24 mouse cellular contexts compared by ENCODE assay signal in the genomic region with DNA sequence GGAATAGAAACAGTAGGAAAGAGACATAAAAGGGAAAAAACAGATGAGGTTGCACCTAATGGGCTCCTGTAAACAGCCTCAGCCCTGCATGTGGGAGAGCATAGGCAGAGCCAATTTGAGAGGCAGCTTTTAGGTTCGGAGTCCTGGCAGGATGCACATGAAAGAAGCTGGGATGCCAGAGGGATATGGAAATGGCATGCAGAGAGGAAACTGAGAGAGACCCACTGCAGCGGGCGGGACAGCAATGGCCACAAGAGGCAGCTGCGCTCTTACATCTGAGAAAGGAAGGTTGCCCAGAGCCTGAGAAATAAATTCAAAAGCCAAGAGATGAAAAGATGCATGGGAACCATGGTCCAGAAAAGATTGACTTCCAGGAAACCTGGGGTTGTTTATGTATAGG.
A peak's percentile ranks its signal among the peaks of the same experiment; 100 is the strongest.
DNase-seq lines count a peak whose midpoint lies in the region; ATAC-seq and TF ChIP-seq lines count a peak whose summit lies in the region.
"Had no signal": no experiment of that assay in that cellular context is flagged by ENCODE, and none has a peak within 500 bp of the region (broad histone marks: within the 10 kb centered on the region; RNA-seq: fewer than 3 reads in every experiment).

No protein-coding gene starts in this region.

- H3K9me3 ChIP-seq in kidney, postnatal 0 days (replicated peaks; ENCODE audit: low read length), result no peaks in the 10 kb centered on the region
- H3K9me3 ChIP-seq: embryonic facial prominence, embryonic 15.5 days; forebrain, embryonic 12.5 days; heart, embryonic 15.5 days; lung, embryonic 15.5 days; neural tube, embryonic 13.5 days had no signal

- TF ChIP-seq POLR2A in brain, embryonic 14.5 days (IDR thresholded peaks at IDR 0.05; ENCODE audit: borderline replicate concordance, extremely low read depth, insufficient read depth, insufficient read length, poor library complexity, severe bottlenecking), result no peak

- no peak overlapping the region for H3K4me3 ChIP-seq in kidney, postnatal 0 days (replicated peaks; ENCODE audit: low read depth, low read length)
- H3K4me3 ChIP-seq: embryonic facial prominence, embryonic 15.5 days; forebrain, embryonic 12.5 days; heart, embryonic 15.5 days; left cerebral cortex, adult 2 months; liver, embryonic 13.5 days; lung, embryonic 15.5 days; neural tube, embryonic 13.5 days had no signal

- H3K9ac ChIP-seq in kidney, postnatal 0 days (ENCODE audit: low read depth, low read length), result no peak overlapping the region
- H3K9ac ChIP-seq: embryonic facial prominence, embryonic 15.5 days; forebrain, embryonic 12.5 days; heart, embryonic 15.5 days; liver, embryonic 13.5 days; lung, embryonic 15.5 days; neural tube, embryonic 13.5 days had no signal

- H3K4me1 ChIP-seq in kidney, postnatal 0 days (replicated peaks; ENCODE audit: insufficient read depth, low read length), result no peaks in the 10 kb centered on the region
- H3K4me1 ChIP-seq: embryonic facial prominence, embryonic 15.5 days; forebrain, embryonic 12.5 days; heart, embryonic 15.5 days; liver, embryonic 13.5 days; lung, embryonic 15.5 days; neural tube, embryonic 13.5 days had no signal

- peak; percentile 19; the same call in 1 of the 2 replicates for TF ChIP-seq CTCF in kidney, postnatal 0 days (IDR thresholded peaks at IDR 0.05; ENCODE audit: low read depth)
- no peak for TF ChIP-seq CTCF in brain, embryonic 14.5 days (IDR thresholded peaks at IDR 0.05; ENCODE audit: borderline replicate concordance, extremely low read depth, insufficient read depth, insufficient read length)

- no peaks in the 10 kb centered on the region for H3K27me3 ChIP-seq in kidney, postnatal 0 days (ENCODE audit: insufficient read depth, low read length)
- H3K27me3 ChIP-seq: embryonic facial prominence, embryonic 15.5 days; forebrain, embryonic 12.5 days; heart, embryonic 15.5 days; liver, embryonic 13.5 days; lung, embryonic 15.5 days; neural tube, embryonic 13.5 days had no signal

- DNase-seq in cerebellum, postnatal 36 days, result peak; percentile 2 to 3
- no peak for DNase-seq in kidney, postnatal 0 days (ENCODE audit: low spot score)
- no peak for DNase-seq in kidney, postnatal 36 days
- DNase-seq in A20 (ENCODE audit: low read depth, low spot score), result peak; percentile 3
- peak; percentile 49 for DNase-seq in brain, embryonic 14.5 days (ENCODE audit: low read depth)
- no peak for DNase-seq in right cerebral cortex, adult 2 months (ENCODE audit: low spot score in 2 of 2)
- DNase-seq: adrenal gland, adult 2 months; B cell, adult 2 months; gastrocnemius, postnatal 14 days; kidney, adult 2 months; kidney, postnatal 14 days; liver, embryonic 13.5 days; right cerebral cortex, postnatal 25 days; thymus, adult 18-20 months; thymus, postnatal 4 days had no signal

- no peaks in the 10 kb centered on the region for H3K36me3 ChIP-seq in kidney, postnatal 0 days (ENCODE audit: insufficient read depth, low read length)
- H3K36me3 ChIP-seq: embryonic facial prominence, embryonic 15.5 days; forebrain, embryonic 12.5 days; heart, embryonic 15.5 days; liver, embryonic 13.5 days; lung, embryonic 15.5 days; neural tube, embryonic 13.5 days had no signal

- WGBS in kidney, postnatal 0 days, result 69% methylated on average over 4 of the region's 4 CpGs

- no peak overlapping the region for H3K27ac ChIP-seq in kidney, postnatal 0 days
- H3K27ac ChIP-seq: embryonic facial prominence, embryonic 15.5 days; forebrain, embryonic 12.5 days; heart, embryonic 15.5 days; left cerebral cortex, adult 2 months; liver, embryonic 13.5 days; lung, embryonic 15.5 days; macrophage; neural tube, embryonic 13.5 days had no signal

- no peak for ATAC-seq in cerebellum, adult (ENCODE audit: insufficient number of reproducible peaks, low FRiP score, low TSS enrichment)
- no peak for ATAC-seq in kidney, postnatal 0 days (replicated peaks; ENCODE audit: low FRiP score, low read depth)

- H3K4me2 ChIP-seq in kidney, postnatal 0 days (ENCODE audit: low read length), result no peak overlapping the region
- H3K4me2 ChIP-seq: embryonic facial prominence, embryonic 15.5 days; forebrain, embryonic 12.5 days; heart, embryonic 15.5 days; liver, embryonic 13.5 days; lung, embryonic 15.5 days; midbrain, embryonic 11.5 days; neural tube, embryonic 13.5 days had no signal

Comparison
In these comparisons a context has a peak if more than half of its experiments do, and no peak if none do; other contexts are left out.
1. DNase-seq: peak in cerebellum, postnatal 36 days (2 of 2), A20 (single experiment) and brain, embryonic 14.5 days (single experiment); none in kidney, postnatal 0 days (single experiment), kidney, postnatal 36 days (0 of 2) and right cerebral cortex, adult 2 months (0 of 2).